Mouse (Mus musculus) stomach, postnatal 0 days (tissue): ENCODE results near the gene Cenpx. TPM values are rescaled to one million over a fixed set of nuclear protein-coding genes. Genes with fewer than 3 reads are reported as not detected.

Source experiments
- ATAC-seq: fragments of 200-750 bp; cut with Nextera tagmentation; 2 replicates; pipeline ENCODE4 v1.8.0; 2017; ENCODE audit not compliant: low FRiP score, low TSS enrichment
- DNase-seq: peaks from one replicate; pipeline ENCODE4 v3.0.0-alpha.2; 2016; ENCODE audit warnings: low spot score
- H3K27ac ChIP-seq: fragments of 300-500 bp; sonication (generic); replicated peaks from 2 replicates; pipeline ENCODE4 v1.5.1; 2014; ENCODE audit warnings: mild to moderate bottlenecking, control low read depth
- H3K27me3 ChIP-seq: fragments of 300-500 bp; sonication (generic); 2 replicates; pipeline ENCODE4 v1.6.1; 2014; ENCODE audit warnings: low read length; ENCODE audit not compliant: control insufficient read depth, insufficient read depth
- H3K36me3 ChIP-seq: fragments of 300-500 bp; sonication (generic); 2 replicates; pipeline ENCODE4 v1.6.1; 2014; ENCODE audit warnings: low read length, mixed read lengths; ENCODE audit not compliant: control insufficient read depth, insufficient read depth
- H3K4me1 ChIP-seq: fragments of 300-500 bp; sonication (generic); replicated peaks from 2 replicates; pipeline ENCODE4 v1.6.1; 2014; ENCODE audit warnings: antibody characterized with exemption; ENCODE audit not compliant: control insufficient read depth, insufficient read depth
- H3K4me2 ChIP-seq: fragments of 300-500 bp; sonication (generic); replicated peaks from 2 replicates; pipeline ENCODE4 v1.6.1; 2014; ENCODE audit warnings: low read depth, mild to moderate bottlenecking, control low read depth, moderate library complexity
- H3K4me3 ChIP-seq: fragments of 300-500 bp; sonication (generic); 2 replicates; pipeline ENCODE4 v1.5.1; 2014; ENCODE audit warnings: low read depth, low read length, control low read depth
- H3K9ac ChIP-seq: fragments of 300-500 bp; sonication (generic); 2 replicates; pipeline ENCODE4 v1.6.1; 2014; ENCODE audit warnings: mild to moderate bottlenecking, low read length, control low read depth, mixed read lengths
- H3K9me3 ChIP-seq: fragments of 300-500 bp; sonication (generic); 2 replicates; pipeline ENCODE4 v1.6.1; 2016; ENCODE audit warnings: low read length; ENCODE audit not compliant: control insufficient read depth
- CTCF ChIP-seq: IDR thresholded peaks from 2 replicates; pipeline ENCODE4 v1.5.1; 2016; ENCODE audit warnings: antibody characterized with exemption, low read depth, mild to moderate bottlenecking, moderate library complexity
- EP300 ChIP-seq: optimal IDR thresholded peaks from 2 replicates; pipeline ENCODE3; 2016; ENCODE audit warnings: antibody characterized with exemption
- whole genome bisulfite sequencing: fragments of 180-500 bp; shearing (Covaris S2); extraction: QIAGEN DNeasy Blood & Tissue Kit; methylation state at CpG from one replicate; pipeline ENCODE4 v1.1.7; 2014; 5-methylcytosine and 5-hydroxymethylcytosine counted together
- polyA plus RNA-seq: library from polyadenylated mRNA; unstranded; fragments of >200 nt; fragmentation: Nextera tagmentation; extraction: Ambion mirVana; gene quantifications from 2 replicates; pipeline ENCODE4 v1.2.1, GENCODE M21; 2015

Gene Cenpx
- polyA plus RNA-seq, 1 experiment from 2014 or later = 123 TPM

- no peak overlapping the region for H3K27ac ChIP-seq
Measured at GRCm38 (mm10) chr11:120707969-120708368, 5.6 kb downstream of the Cenpx start.

GRCm38 (mm10) chr11:120707225-120707624, 6.3 kb downstream of the Cenpx start:
- H3K4me2 ChIP-seq = no peak overlapping the region
- H3K36me3 ChIP-seq = peaks cover 5% of the 10 kb centered on the region
- 30% methylated on average over 12 of the region's 12 CpGs for WGBS
- TF ChIP-seq CTCF = no peak
- no peak for TF ChIP-seq EP300
- H3K4me3 ChIP-seq = no peak overlapping the region
- no peak for DNase-seq
- no peaks in the 10 kb centered on the region for H3K27me3 ChIP-seq
- H3K27ac ChIP-seq = no peak overlapping the region
- no peak overlapping the region for H3K9ac ChIP-seq
- no peak for ATAC-seq
- H3K9me3 ChIP-seq = no peaks in the 10 kb centered on the region
- 0 out of 2 replicates have a peak, but pooled peaks cover 3% of the 10 kb centered on the region for H3K4me1 ChIP-seq

More at GRCm38 (mm10) chr11:120707969-120708368, 5.6 kb downstream of the Cenpx start:
- 49% methylated on average over 5 of the region's 5 CpGs for WGBS
- no peak overlapping the region for H3K9ac ChIP-seq
- no peaks in the 10 kb centered on the region for H3K9me3 ChIP-seq
- 0 out of 2 replicates have a peak, but pooled peaks cover 3% of the 10 kb centered on the region for H3K4me1 ChIP-seq
- H3K4me3 ChIP-seq = no peak overlapping the region
- H3K4me2 ChIP-seq = no peak overlapping the region
- H3K36me3 ChIP-seq = peaks cover 3% of the 10 kb centered on the region
- DNase-seq (no peak), ATAC-seq (no peak)
- no peaks in the 10 kb centered on the region for H3K27me3 ChIP-seq
- TF ChIP-seq CTCF (no peak), EP300 (no peak)

- ATAC-seq (peak; percentile 56; the same call in 1 of the 2 replicates), DNase-seq (peak; percentile 58)
- H3K27me3 ChIP-seq = no peaks in the 10 kb centered on the region
- H3K9me3 ChIP-seq = no peaks in the 10 kb centered on the region
- H3K4me1 ChIP-seq = 0 out of 2 replicates have a peak, but pooled peaks cover 3% of the 10 kb centered on the region
- H3K4me3 ChIP-seq = no peak overlapping the region
- WGBS = 54% methylated on average over 5 of the region's 5 CpGs
- no peak overlapping the region for H3K4me2 ChIP-seq
- TF ChIP-seq CTCF = no peak
- no peak for TF ChIP-seq EP300
- H3K9ac ChIP-seq = no peak overlapping the region
- H3K36me3 ChIP-seq = peaks cover 10% of the 10 kb centered on the region
- H3K27ac ChIP-seq = no peak overlapping the region
Measured at GRCm38 (mm10) chr11:120706120-120706519, 7.4 kb downstream of the Cenpx start.

- ATAC-seq (no peak), DNase-seq (no peak)
- WGBS = 49% methylated on average over 8 of the region's 8 CpGs
- Histone ChIP-seq H3K9ac (peak overlapping the region; percentile 31; the same call in 1 of the 2 replicates), H3K4me2 (no peak overlapping the region), H3K4me3 (no peak overlapping the region), H3K9me3 (no peaks in the 10 kb centered on the region), H3K27me3 (no peaks in the 10 kb centered on the region), H3K36me3 (peaks cover 14% of the 10 kb centered on the region), H3K4me1 (0 out of 2 replicates have a peak, but pooled peaks cover 3% of the 10 kb centered on the region), H3K27ac (no peak overlapping the region)
- no peak for TF ChIP-seq EP300
- no peak for TF ChIP-seq CTCF
Measured at GRCm38 (mm10) chr11:120704486-120705325, 8.8 kb downstream of the Cenpx start.

GRCm38 (mm10) chr11:120703696-120704454, 9.7 kb downstream of the Cenpx start:
- no peaks in the 10 kb centered on the region for H3K27me3 ChIP-seq
- no peak overlapping the region for H3K27ac ChIP-seq
- no peak overlapping the region for H3K4me3 ChIP-seq
- WGBS = 50% methylated on average over 15 of the region's 15 CpGs
- no peaks in the 10 kb centered on the region for H3K9me3 ChIP-seq
- peaks cover 14% of the 10 kb centered on the region for H3K36me3 ChIP-seq
- ATAC-seq = no peak
- 0 out of 2 replicates have a peak, but pooled peaks cover 3% of the 10 kb centered on the region for H3K4me1 ChIP-seq
- no peak overlapping the region for H3K4me2 ChIP-seq
- peak; percentile 58 for DNase-seq
- no peak for TF ChIP-seq EP300
- TF ChIP-seq CTCF = peak; percentile 52
- H3K9ac ChIP-seq = peak overlapping the region; percentile 31; the same call in 1 of the 2 replicates
